Mouse (Mus musculus) left cerebral cortex, postnatal 14 days (tissue): ENCODE data around the gene Slc44a3. TPM values are rescaled to one million over a fixed set of nuclear protein-coding genes. Genes with fewer than 3 reads are reported as not detected.

Source experiments
- DNase-seq, 2 experiments: peaks; one replicate each; pipeline ENCODE4 v3.0.0; 2021 to 2022; ENCODE audit warnings: low spot score in 2 of 2, mixed read lengths in 1 of 2
- intact Hi-C: fragments of 180-260 bp; cut with DNase I; formaldehyde crosslinking; loops from one replicate; pipeline ENCODE4 v1.15.1; 2025
- total RNA-seq, 2 experiments: library from RNA; stranded (reverse); gene quantifications; 2 replicates each; pipeline ENCODE4 v1.2.3; 2021

The Slc44a3 gene
- total RNA-seq, 2 experiments from 2014 or later = not detected

DNA sequence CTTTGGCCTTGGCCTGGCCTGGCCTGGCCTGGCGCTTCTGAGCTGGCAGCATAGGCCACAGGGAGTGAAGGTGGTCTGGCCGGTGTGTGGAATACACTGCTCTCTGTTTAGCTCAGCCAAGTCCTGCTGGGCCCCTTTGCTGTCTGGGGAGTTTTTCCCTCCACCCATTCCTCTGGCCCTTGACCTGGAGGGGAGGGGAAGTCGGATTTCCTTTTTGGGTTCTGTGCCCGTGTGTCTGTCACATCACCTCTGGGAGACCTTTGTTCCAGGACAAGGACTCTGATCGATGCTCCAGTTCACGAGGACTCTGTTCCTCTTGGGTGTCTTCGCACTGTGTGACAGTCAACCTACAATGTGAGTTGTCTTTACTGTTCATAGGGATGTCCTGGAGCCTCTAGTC, 94.2 kb downstream of the Slc44a3 start:
- intact Hi-C loops = no loop called here
- no peak for DNase-seq

GRCm38 (mm10) chr3:121437070-121437469, 95.1 kb downstream of the Slc44a3 start:
- intact Hi-C loops = no loop called here

DNA sequence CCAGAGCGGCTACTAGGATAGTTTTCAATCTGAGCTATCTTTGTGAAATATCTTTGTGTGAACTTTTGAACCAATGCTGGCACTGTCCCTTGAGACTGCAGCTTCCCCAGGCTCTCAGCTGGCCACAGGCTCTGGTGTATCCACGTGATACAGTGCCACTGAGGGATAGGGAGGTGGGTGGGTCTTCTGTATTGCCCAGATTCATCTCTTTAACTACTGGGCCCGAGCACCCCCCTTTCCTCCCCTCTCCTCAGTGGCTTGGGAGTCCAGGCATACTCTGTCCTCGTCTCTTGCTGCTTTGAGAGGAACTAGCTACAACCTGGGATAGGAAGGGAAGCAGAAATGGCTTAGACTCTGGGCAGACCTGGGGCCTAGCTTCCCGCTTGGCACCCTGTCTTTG, 96.9 kb downstream of the Slc44a3 start:
- intact Hi-C loops = loop anchor here (2.0 kb wide), 1 partner anchor 64 kb away; no protein-coding TSS in a partner anchor

More at GRCm38 (mm10) chr3:121437070-121437469, 95.1 kb downstream of the Slc44a3 start:
- no peak for DNase-seq

DNA sequence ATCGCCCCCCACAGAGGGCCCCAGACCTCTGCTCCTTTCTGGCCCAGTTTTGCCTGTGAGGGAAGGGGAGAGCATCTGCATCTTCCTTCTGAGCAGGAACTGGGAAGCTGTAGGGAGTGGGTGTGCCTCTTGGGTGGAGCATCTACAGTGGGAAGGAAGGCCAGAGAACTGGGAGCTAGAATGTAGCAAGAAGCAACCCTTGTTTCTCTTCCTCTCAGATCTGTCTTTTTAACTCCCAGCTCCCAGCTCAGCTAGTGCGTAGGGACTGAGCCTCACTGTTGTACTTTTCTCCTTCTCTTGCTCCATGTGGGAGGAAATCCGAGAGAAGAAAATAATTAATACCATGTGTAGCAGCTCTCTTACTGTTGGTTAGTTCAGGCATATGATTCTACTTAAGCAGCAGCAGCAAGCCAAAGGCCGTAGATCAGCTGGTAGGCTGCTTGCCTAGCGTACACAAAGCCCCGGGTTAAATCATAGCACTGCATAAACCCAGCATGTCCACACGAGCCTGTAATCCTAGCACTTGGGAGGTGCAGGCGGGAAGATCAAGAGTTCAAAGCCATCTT, 98.2 kb downstream of the Slc44a3 start:
- DNase-seq = no peak

More for the DNA sequence above, 96.9 kb downstream of the Slc44a3 start:
- no peak for DNase-seq

GRCm38 (mm10) chr3:121433359-121433758, 98.8 kb downstream of the Slc44a3 start:
- intact Hi-C loops = no loop called here

More for the DNA sequence above, 98.2 kb downstream of the Slc44a3 start:
- intact Hi-C loops = loop anchor here (2.0 kb wide), 1 partner anchor 65 kb away; no protein-coding TSS in a partner anchor

DNA sequence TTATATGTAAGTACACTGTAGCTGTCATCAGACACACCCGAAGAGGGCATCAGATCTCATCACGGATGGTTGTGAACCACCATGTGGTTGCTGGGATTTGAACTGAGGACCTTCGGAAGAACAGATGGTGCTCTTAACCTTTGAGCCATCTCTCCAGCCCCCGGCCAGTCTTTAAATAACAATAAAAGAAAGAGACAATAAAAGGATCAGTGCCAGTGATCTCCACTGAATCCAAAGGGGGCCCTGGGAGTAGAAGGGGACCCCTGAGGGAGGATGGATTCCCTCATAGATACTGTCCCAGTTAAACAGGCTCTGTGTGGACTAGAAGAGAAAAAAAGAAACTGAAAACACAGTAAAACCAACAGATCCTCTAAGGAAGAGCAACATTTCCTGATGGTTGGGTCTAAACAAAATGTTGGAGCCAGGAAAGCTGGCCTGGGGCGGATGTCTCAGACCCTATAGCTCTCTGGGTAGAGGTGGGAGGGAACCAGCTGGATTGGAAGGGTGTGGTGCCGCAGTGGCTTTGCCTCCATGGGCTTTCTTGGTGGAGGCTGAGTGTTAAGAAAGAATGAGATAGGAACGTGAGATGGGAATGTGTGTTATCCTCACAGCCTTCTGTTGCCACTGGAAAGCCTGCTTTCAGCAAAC, 101.8 kb downstream of the Slc44a3 start:
- DNase-seq = no peak
- intact Hi-C loops = no loop called here

More at GRCm38 (mm10) chr3:121433359-121433758, 98.8 kb downstream of the Slc44a3 start:
- DNase-seq = no peak

GRCm38 (mm10) chr3:121429469-121429868, 102.7 kb downstream of the Slc44a3 start:
- DNase-seq = no peak
- intact Hi-C loops = loop anchor here (10.0 kb wide), 1 partner anchor 95 kb away; no protein-coding TSS in a partner anchor

- intact Hi-C loops = loop anchor here (10.0 kb wide), 1 partner anchor 94 kb away; no protein-coding TSS in a partner anchor
- no peak for DNase-seq
Measured at GRCm38 (mm10) chr3:121428696-121429259, 103.4 kb downstream of the Slc44a3 start.

DNA sequence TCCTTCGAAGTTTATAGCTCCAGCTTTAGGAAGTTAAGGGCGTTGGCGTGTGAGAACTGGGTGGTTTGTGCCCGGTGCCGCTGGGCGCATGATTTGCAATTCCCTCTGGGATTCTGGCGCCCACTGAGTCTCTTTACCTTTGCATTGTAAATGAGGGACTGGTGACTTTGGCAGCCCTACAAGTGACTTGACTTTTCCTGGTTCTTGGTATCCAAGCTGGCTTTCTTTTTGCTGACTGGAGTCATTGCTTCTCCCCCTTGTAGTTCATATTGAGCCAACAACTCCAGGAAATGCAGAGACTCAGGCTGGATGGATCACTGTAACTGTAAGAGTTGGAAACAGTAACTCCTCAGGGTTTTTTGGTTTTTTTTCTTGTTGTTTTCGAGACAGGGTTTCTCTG, 104.0 kb downstream of the Slc44a3 start:
- intact Hi-C loops = loop anchor here (10.0 kb wide), 1 partner anchor 93 kb away; no protein-coding TSS in a partner anchor
- DNase-seq = no peak

- intact Hi-C loops = loop anchor here (2.0 to 10.0 kb wide), 2 partner anchors 93 to 121 kb away; no protein-coding TSS in a partner anchor
- DNase-seq = peak; percentile 37 to 52
Measured at GRCm38 (mm10) chr3:121427520-121427908, 104.7 kb downstream of the Slc44a3 start.

GRCm38 (mm10) chr3:121426621-121427519, 105.3 kb downstream of the Slc44a3 start:
- peak; percentile 56 to 63 for DNase-seq
- intact Hi-C loops = loop anchor here (2.0 to 10.0 kb wide), 2 partner anchors 92 to 120 kb away; no protein-coding TSS in a partner anchor

GRCm38 (mm10) chr3:121425861-121426620, 106.2 kb downstream of the Slc44a3 start, which contains the start of gene Cnn3:
Cnn3 (plus strand) TSS chr3:121426497.
- intact Hi-C loops = loop anchor here (2.0 to 10.0 kb wide), 2 partner anchors 91 to 119 kb away; no protein-coding TSS in a partner anchor
- peak; percentile 85 for DNase-seq

GRCm38 (mm10) chr3:121422405-121422804, 109.8 kb downstream of the Slc44a3 start:
- intact Hi-C loops = loop anchor here (10.0 kb wide), 1 partner anchor 88 kb away; no protein-coding TSS in a partner anchor
- no peak for DNase-seq

- intact Hi-C loops = no loop called here
- DNase-seq = no peak
Measured at GRCm38 (mm10) chr3:121418850-121419435, 113.3 kb downstream of the Slc44a3 start.

GRCm38 (mm10) chr3:121418251-121418601, 114.0 kb downstream of the Slc44a3 start:
- no peak for DNase-seq
- intact Hi-C loops = no loop called here

DNA sequence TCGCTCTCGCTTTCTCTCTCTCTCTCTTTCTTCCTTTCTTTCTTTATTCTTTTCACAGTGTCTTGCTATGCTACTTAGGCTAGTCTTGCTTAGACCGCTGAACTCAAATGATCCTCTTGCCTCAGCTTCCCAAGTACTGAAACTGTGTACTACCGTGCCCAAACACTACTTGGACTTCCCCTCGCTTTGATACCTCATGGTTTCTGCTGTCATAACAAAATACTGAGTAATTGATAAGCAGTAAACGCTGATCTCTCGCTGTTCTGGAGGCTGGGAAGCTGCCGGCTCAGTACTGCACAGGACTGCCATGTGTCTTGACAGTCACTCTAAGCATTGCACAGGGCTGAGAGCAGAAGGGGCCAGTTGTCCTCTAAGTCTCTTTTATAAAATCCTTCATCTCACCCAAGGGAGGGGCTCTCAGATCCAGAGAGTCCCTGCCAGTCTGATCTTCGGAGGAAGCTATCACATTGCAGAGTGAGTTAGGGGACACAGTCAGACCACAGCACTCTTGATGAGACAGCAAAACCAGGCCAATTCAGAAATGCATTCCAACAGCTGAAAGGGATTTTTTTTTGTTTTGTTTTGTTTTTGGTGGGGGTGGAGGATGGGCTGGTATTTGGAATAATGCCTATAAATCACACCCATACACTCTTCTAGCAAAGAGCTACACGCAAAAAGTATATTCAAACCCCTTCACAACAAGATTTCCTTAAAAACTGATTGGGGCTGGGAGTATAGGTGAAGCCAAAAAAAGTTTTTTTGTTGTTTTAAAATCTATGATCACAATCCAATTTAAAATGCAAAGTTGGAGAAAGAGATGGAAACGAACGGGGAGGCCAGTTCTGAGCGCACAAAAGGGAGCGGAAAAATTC, 114.6 kb downstream of the Slc44a3 start:
- intact Hi-C loops = no loop called here
- DNase-seq = no peak
